Mouse (Mus musculus): ENCODE data around the gene Atp13a2.

The Atp13a2 gene

DNA sequence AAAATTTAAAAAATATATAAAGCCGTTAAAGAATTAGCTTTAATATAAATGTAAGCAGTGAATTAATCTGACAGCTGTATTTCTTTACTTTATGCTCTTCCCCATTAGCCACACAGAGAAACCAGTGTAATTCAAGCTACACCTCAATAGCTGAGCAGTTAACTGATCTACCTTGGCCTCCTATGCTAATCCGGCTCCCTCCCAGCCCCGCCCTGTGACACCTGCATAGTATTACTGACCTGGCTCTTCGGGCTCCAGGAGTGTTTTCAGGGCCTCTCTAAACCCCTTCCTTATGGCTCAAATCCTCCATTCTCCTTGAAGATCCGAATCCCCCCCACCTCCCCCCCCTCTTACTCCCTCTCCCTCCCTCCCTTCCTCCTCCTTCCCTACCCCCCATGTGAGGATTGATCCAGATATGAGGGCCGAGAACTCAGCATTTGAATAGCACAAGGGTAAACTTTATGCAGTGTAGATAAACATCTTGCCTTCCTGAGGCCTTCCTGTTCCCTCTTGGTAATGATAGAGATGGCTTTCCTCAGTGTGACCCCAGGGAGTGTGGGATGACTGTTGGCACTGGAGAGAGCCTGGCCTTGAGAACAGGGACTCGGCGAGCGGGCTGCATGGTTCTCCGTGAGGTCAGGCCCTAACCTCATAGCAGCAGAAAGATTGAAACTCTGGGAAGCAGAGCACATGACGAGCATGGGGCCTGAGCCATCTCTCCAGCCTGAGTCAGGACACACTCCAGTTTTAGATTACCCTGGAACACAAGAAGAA lies 19.1 kb upstream of the Atp13a2 start:
- no peak for TF ChIP-seq NANOG (IDR thresholded peaks at IDR 0.05; ENCODE audit: borderline replicate concordance, low read length)
- TF ChIP-seq POU5F1 (IDR thresholded peaks at IDR 0.05; ENCODE audit: borderline replicate concordance, low read length): no peak
- TF ChIP-seq CTCF (conservative IDR thresholded peaks at IDR 0.05; ENCODE audit: low read length): no peak
- peaks cover 71% of the 10 kb centered on the region for H3K4me1 ChIP-seq (replicated peaks; ENCODE audit: low read depth, low read length)
- H3K9me3 ChIP-seq (ENCODE audit: low read length): no peaks in the 10 kb centered on the region
- H3K4me3 ChIP-seq (replicated peaks; ENCODE audit: low read length): no peak overlapping the region
- no peaks in the 10 kb centered on the region for H3K27me3 ChIP-seq (ENCODE audit: insufficient read depth, low read length)
- H3K36me3 ChIP-seq (ENCODE audit: insufficient read depth, low read length): peaks cover 85% of the 10 kb centered on the region

DNA sequence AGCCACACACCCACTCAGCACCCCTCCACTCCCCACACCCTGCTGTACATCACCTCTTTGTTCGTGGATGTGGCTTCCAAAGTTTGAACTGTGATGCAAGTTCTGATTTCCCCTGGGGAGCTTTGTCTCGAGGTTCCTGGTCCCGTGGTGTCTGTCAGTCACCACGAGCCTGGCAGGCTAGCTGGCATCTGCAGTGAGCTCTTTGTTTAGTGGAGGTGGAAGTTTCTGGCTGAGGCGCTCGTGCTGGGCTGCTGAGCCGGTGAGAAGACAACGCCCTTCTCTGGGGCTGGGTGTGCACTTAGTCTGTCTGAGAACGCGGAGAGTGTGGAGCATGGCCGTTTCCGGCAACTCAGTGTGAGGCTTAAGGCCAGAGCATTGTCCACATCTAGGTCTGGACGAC lies 15.0 kb upstream of the Atp13a2 start:
- Histone ChIP-seq H3K9me3 (ENCODE audit: low read length) (no peaks in the 10 kb centered on the region), H3K4me3 (replicated peaks; ENCODE audit: low read length) (no peak overlapping the region), H3K27me3 (ENCODE audit: insufficient read depth, low read length) (no peaks in the 10 kb centered on the region), H3K4me1 (replicated peaks; ENCODE audit: low read depth, low read length) (peaks cover 51% of the 10 kb centered on the region), H3K36me3 (ENCODE audit: insufficient read depth, low read length) (peaks cover 93% of the 10 kb centered on the region)
- TF ChIP-seq NANOG (IDR thresholded peaks at IDR 0.05; ENCODE audit: borderline replicate concordance, low read length): no peak
- TF ChIP-seq POU5F1 (IDR thresholded peaks at IDR 0.05; ENCODE audit: borderline replicate concordance, low read length): no peak
- no peak for TF ChIP-seq CTCF (conservative IDR thresholded peaks at IDR 0.05; ENCODE audit: low read length)

- TF ChIP-seq CTCF (conservative IDR thresholded peaks at IDR 0.05; ENCODE audit: low read length) (no peak), POU5F1 (IDR thresholded peaks at IDR 0.05; ENCODE audit: borderline replicate concordance, low read length) (no peak), NANOG (IDR thresholded peaks at IDR 0.05; ENCODE audit: borderline replicate concordance, low read length) (no peak)
- Histone ChIP-seq H3K27me3 (ENCODE audit: insufficient read depth, low read length) (no peaks in the 10 kb centered on the region), H3K36me3 (ENCODE audit: insufficient read depth, low read length) (peaks cover 97% of the 10 kb centered on the region), H3K4me1 (replicated peaks; ENCODE audit: low read depth, low read length) (peaks cover 56% of the 10 kb centered on the region), H3K9me3 (ENCODE audit: low read length) (no peaks in the 10 kb centered on the region), H3K4me3 (replicated peaks; ENCODE audit: low read length) (no peak overlapping the region)
Observed at GRCm38 (mm10) chr4:140974408-140974807, 12.3 kb upstream of the Atp13a2 start.

DNA sequence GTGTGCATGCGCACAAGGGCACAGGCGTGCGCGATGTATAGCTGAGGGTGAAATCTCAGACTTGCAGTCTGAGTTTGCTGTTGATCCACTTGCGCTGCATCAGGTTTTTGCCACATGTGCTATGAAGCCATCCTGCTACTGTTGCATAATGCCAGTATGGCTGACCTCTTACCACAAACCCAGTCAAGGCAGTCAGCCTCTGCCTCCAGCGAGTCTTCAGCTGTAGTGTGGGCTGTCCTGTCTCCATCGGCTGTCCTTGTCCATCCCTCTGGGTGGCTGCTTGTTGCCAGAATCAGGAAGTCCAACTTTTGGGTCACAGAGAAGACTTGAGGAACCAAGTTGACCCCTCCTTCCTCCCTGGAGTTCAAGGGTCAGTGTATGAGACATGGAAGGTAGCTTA lies 11.3 kb upstream of the Atp13a2 start:
- no peaks in the 10 kb centered on the region for H3K27me3 ChIP-seq (ENCODE audit: insufficient read depth, low read length)
- no peaks in the 10 kb centered on the region for H3K9me3 ChIP-seq (ENCODE audit: low read length)
- peaks cover 55% of the 10 kb centered on the region for H3K4me1 ChIP-seq (replicated peaks; ENCODE audit: low read depth, low read length)
- H3K4me3 ChIP-seq (replicated peaks; ENCODE audit: low read length): no peak overlapping the region
- H3K36me3 ChIP-seq (ENCODE audit: insufficient read depth, low read length): peaks cover 94% of the 10 kb centered on the region
- TF ChIP-seq POU5F1 (IDR thresholded peaks at IDR 0.05; ENCODE audit: borderline replicate concordance, low read length) (no peak), NANOG (IDR thresholded peaks at IDR 0.05; ENCODE audit: borderline replicate concordance, low read length) (no peak), CTCF (conservative IDR thresholded peaks at IDR 0.05; ENCODE audit: low read length) (no peak)

- H3K36me3 ChIP-seq (ENCODE audit: insufficient read depth, low read length): peaks cover 75% of the 10 kb centered on the region
- peaks cover 40% of the 10 kb centered on the region for H3K4me1 ChIP-seq (replicated peaks; ENCODE audit: low read depth, low read length)
- peaks cover 3% of the 10 kb centered on the region; the same call in 1 of the 2 replicates for H3K9me3 ChIP-seq (ENCODE audit: low read length)
- no peaks in the 10 kb centered on the region for H3K27me3 ChIP-seq (ENCODE audit: insufficient read depth, low read length)
- no peak overlapping the region for H3K4me3 ChIP-seq (replicated peaks; ENCODE audit: low read length)
- TF ChIP-seq NANOG (IDR thresholded peaks at IDR 0.05; ENCODE audit: borderline replicate concordance, low read length): no peak
- no peak for TF ChIP-seq CTCF (conservative IDR thresholded peaks at IDR 0.05; ENCODE audit: low read length)
- TF ChIP-seq POU5F1 (IDR thresholded peaks at IDR 0.05; ENCODE audit: borderline replicate concordance, low read length): no peak
Observed at GRCm38 (mm10) chr4:140977278-140977677, 9.4 kb upstream of the Atp13a2 start.

DNA sequence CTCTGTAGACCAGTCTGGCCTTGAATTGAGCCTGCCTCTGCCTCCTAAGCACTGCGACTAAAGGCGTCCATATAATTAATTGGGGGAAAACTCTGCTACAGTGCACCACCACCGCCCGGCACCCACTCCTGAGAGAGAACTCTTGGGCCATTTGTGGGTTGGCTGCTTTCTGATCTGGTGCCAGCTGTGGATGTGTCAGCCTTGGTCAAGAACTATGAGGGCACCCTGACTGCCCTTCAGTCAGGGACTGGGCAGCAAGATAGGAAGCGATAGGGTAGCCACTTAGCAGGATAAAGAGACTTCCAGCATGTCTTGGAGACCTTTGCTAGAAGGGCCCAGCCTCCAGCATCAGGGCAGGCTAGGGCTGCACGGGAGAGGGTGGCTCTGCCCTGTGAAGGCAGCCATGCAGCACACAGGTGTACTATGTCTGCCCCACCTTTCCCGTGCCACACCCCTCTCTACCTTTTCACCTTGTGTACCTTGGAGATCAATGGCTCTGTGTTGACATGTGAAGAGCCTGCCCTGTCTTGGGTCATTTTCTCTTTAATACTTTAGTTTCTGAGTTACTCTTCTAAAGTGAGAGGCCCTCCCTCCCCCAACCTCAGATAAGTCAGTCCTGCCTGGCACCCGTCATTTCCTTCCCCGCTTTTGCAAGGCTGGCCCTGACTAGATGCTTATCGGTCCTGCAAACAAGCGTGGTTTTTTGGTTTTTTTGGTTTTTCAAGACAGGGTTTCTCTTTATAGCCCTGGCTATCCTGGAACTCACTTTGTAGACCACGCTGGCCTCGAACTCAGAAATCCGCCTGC lies 8.6 kb upstream of the Atp13a2 start:
- no peaks in the 10 kb centered on the region for H3K27me3 ChIP-seq (ENCODE audit: insufficient read depth, low read length)
- H3K9me3 ChIP-seq (ENCODE audit: low read length): peaks cover 3% of the 10 kb centered on the region; the same call in 1 of the 2 replicates
- peaks cover 66% of the 10 kb centered on the region for H3K36me3 ChIP-seq (ENCODE audit: insufficient read depth, low read length)
- H3K4me3 ChIP-seq (replicated peaks; ENCODE audit: low read length): no peak overlapping the region
- H3K4me1 ChIP-seq (replicated peaks; ENCODE audit: low read depth, low read length): peaks cover 35% of the 10 kb centered on the region
- no peak for TF ChIP-seq POU5F1 (IDR thresholded peaks at IDR 0.05; ENCODE audit: borderline replicate concordance, low read length)
- no peak for TF ChIP-seq NANOG (IDR thresholded peaks at IDR 0.05; ENCODE audit: borderline replicate concordance, low read length)
- TF ChIP-seq CTCF (conservative IDR thresholded peaks at IDR 0.05; ENCODE audit: low read length): no peak

DNA sequence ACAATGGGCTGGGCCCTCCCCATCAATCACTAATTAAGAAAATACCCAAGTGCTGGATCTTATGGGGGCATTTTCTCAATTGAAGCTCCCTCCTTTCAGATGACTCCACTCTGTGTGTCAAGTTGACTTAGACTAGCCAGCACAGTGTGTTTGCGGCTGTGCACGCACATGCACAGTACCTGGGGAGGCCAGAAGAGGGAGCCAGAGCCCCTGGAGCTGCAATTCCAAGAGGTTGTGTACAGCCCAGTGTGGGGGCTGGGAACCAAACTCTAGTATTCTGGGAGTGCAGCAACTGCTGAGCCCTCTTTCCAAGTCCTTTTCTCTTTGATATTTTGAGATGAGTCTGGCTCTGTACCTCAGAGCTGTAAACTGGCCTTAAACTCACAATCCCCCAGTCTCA lies 5.1 kb upstream of the Atp13a2 start:
- no peaks in the 10 kb centered on the region for H3K27me3 ChIP-seq (ENCODE audit: insufficient read depth, low read length)
- TF ChIP-seq NANOG (IDR thresholded peaks at IDR 0.05; ENCODE audit: borderline replicate concordance, low read length): no peak
- peak; percentile 93 for TF ChIP-seq CTCF (conservative IDR thresholded peaks at IDR 0.05; ENCODE audit: low read length)
- H3K4me1 ChIP-seq (replicated peaks; ENCODE audit: low read depth, low read length): peaks cover 33% of the 10 kb centered on the region
- peaks cover 3% of the 10 kb centered on the region; the same call in 1 of the 2 replicates for H3K9me3 ChIP-seq (ENCODE audit: low read length)
- no peak overlapping the region for H3K4me3 ChIP-seq (replicated peaks; ENCODE audit: low read length)
- peaks cover 31% of the 10 kb centered on the region for H3K36me3 ChIP-seq (ENCODE audit: insufficient read depth, low read length)

- no peak for TF ChIP-seq CTCF (conservative IDR thresholded peaks at IDR 0.05; ENCODE audit: low read length)
- no peak for TF ChIP-seq POU5F1 (IDR thresholded peaks at IDR 0.05; ENCODE audit: borderline replicate concordance, low read length)
- no peak for TF ChIP-seq NANOG (IDR thresholded peaks at IDR 0.05; ENCODE audit: borderline replicate concordance, low read length)
- H3K4me1 ChIP-seq (replicated peaks; ENCODE audit: low read depth, low read length): peaks cover 27% of the 10 kb centered on the region
- peaks cover 19% of the 10 kb centered on the region for H3K36me3 ChIP-seq (ENCODE audit: insufficient read depth, low read length)
- no peaks in the 10 kb centered on the region for H3K27me3 ChIP-seq (ENCODE audit: insufficient read depth, low read length)
- no peak overlapping the region for H3K4me3 ChIP-seq (replicated peaks; ENCODE audit: low read length)
- H3K9me3 ChIP-seq (ENCODE audit: low read length): peaks cover 3% of the 10 kb centered on the region; the same call in 1 of the 2 replicates
Observed at GRCm38 (mm10) chr4:140982808-140983207, 3.9 kb upstream of the Atp13a2 start.

Measured in E14TG2a.4 (cell line).